Mouse (Mus musculus) hindbrain, embryonic 11.5 days (tissue): ENCODE measurements around the gene Gcc2. TPM values are rescaled to one million over a fixed set of nuclear protein-coding genes. Genes with fewer than 3 reads are reported as not detected.

Experiments used
- ATAC-seq: fragments of 200-750 bp; cut with Nextera tagmentation; 2 replicates; pipeline ENCODE4 v1.8.0; 2017; ENCODE audit warnings: mild to moderate bottlenecking, moderate TSS enrichment, moderate library complexity; ENCODE audit not compliant: low FRiP score
- DNase-seq: peaks from one replicate; pipeline ENCODE4 v3.0.0-alpha.2; 2015; ENCODE audit warnings: low spot score
- H3K27ac ChIP-seq: fragments of 300-500 bp; sonication (generic); 2 replicates; pipeline ENCODE4 v1.5.1; 2014; ENCODE audit warnings: mild to moderate bottlenecking, low read depth, low read length
- H3K27me3 ChIP-seq: fragments of 300-500 bp; sonication (generic); 2 replicates; pipeline ENCODE4 v1.6.1; 2014; ENCODE audit warnings: mild to moderate bottlenecking, low read length, moderate library complexity, mixed read lengths; ENCODE audit not compliant: control insufficient read depth, insufficient read depth
- H3K36me3 ChIP-seq: fragments of 300-500 bp; sonication (generic); 2 replicates; pipeline ENCODE4 v1.6.1; 2014; ENCODE audit warnings: mild to moderate bottlenecking, low read length, moderate library complexity, mixed read lengths; ENCODE audit not compliant: control insufficient read depth, insufficient read depth
- H3K4me1 ChIP-seq: fragments of 300-500 bp; sonication (generic); replicated peaks from 2 replicates; pipeline ENCODE4 v1.6.1; 2014; ENCODE audit warnings: low read length, mixed read lengths; ENCODE audit not compliant: control insufficient read depth, insufficient read depth
- H3K4me2 ChIP-seq: fragments of 300-500 bp; sonication (generic); replicated peaks from 2 replicates; pipeline ENCODE4 v1.6.1; 2014; ENCODE audit warnings: mild to moderate bottlenecking, low read depth, low read length
- H3K4me3 ChIP-seq: fragments of 300-500 bp; sonication (generic); 2 replicates; pipeline ENCODE4 v1.5.1; 2014; ENCODE audit warnings: low read depth, low read length
- H3K9ac ChIP-seq: fragments of 300-500 bp; sonication (generic); 2 replicates; pipeline ENCODE4 v1.6.1; 2014; ENCODE audit warnings: low read depth, low read length
- H3K9me3 ChIP-seq: fragments of 300-500 bp; sonication (generic); 2 replicates; pipeline ENCODE4 v1.6.1; 2016; ENCODE audit warnings: low read length; ENCODE audit not compliant: control insufficient read depth
- WGBS: fragments of 180-500 bp; shearing (Covaris S2); extraction: QIAGEN DNeasy Blood & Tissue Kit; methylation state at CpG from one replicate; pipeline ENCODE4 v1.1.7; 2014; 5-methylcytosine and 5-hydroxymethylcytosine counted together
- polyA plus RNA-seq: library from polyadenylated mRNA; unstranded; fragments of >200 nt; fragmentation: Nextera tagmentation; extraction: Ambion mirVana; gene quantifications from 2 replicates; pipeline ENCODE4 v1.2.1, GENCODE M21; 2014

Gene Gcc2
- polyA plus RNA-seq, 1 experiment from 2014 or later = 56.1 TPM

DNA sequence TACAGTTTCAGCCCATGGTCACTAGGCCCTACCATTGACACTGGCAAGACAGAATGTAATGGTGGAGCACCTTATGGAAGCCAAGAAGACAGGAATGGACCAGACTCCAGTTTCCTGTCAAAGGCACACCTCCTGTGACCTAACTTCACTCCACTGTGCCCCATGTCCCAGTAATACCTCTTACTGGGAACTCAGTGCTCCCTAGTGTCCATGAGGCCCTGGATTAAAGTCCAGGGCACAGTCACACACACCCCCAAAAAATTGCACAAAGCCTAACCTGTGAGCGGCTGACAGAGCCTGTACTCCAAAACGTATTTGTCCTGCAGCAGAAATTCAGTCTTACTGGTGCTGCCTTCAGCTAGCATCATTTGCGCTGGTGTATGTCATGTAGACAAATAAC is 40.3 kb downstream of the Gcc2 start:
- Histone ChIP-seq H3K4me3 (no peak overlapping the region), H3K9ac (no peak overlapping the region), H3K4me2 (no peak overlapping the region), H3K4me1 (no peaks in the 10 kb centered on the region), H3K9me3 (no peaks in the 10 kb centered on the region), H3K36me3 (peaks cover 4% of the 10 kb centered on the region; the same call in 1 of the 2 replicates), H3K27ac (no peak overlapping the region), H3K27me3 (no peaks in the 10 kb centered on the region)
- DNase-seq = no peak
- 96% methylated on average over 3 of the region's 3 CpGs for WGBS
- no peak for ATAC-seq

DNA sequence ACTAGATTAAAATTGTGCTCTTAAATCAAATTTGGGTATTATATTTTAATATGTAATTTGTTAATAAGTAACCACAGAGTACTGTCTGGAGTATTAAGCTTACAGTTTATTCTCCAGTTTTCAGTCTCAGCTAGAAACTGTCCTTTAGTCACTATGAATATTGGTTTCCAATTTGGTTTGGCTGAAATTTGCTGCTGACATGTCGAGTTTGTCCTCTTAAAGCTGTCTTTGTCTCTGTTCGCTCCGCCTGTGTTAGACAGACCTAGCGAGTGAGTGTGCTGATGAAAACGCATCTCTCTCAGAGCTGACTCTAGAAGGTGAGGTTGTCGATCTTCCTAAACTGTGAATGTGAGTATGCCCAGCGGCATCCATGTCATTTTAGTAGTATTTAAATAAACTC is 49.7 kb downstream of the Gcc2 start:
- Histone ChIP-seq H3K27ac (no peak overlapping the region), H3K9me3 (no peaks in the 10 kb centered on the region), H3K4me2 (no peak overlapping the region), H3K9ac (no peak overlapping the region), H3K4me3 (no peak overlapping the region), H3K4me1 (no peaks in the 10 kb centered on the region), H3K36me3 (no peaks in the 10 kb centered on the region), H3K27me3 (no peaks in the 10 kb centered on the region)
- ATAC-seq (no peak), DNase-seq (no peak)
- 93% methylated on average over 7 of the region's 7 CpGs for WGBS

DNA sequence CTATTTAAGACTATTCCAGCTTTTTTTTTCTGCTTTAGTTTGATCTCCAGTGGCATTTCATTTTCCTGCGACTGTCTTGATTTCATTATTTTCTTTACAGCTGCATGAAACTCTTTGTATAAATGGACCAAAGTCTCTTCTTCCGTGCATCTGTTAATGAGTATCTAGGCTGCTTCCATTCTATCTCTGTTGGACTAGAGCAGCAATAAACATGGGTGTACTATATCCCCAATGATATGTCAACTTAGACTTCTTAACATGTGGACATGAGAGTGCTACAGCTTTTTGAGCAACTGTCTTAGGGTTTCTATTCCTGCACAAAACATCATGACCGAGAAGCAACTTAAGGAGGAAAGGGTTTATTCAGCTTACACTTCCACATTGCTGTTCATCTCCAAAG is 51.6 kb downstream of the Gcc2 start:
- no peaks in the 10 kb centered on the region for H3K4me1 ChIP-seq
- no peaks in the 10 kb centered on the region for H3K27me3 ChIP-seq
- no peak overlapping the region for H3K9ac ChIP-seq
- H3K9me3 ChIP-seq = no peaks in the 10 kb centered on the region
- H3K4me2 ChIP-seq = no peak overlapping the region
- ATAC-seq (no peak), DNase-seq (no peak)
- H3K4me3 ChIP-seq = no peak overlapping the region
- no peak overlapping the region for H3K27ac ChIP-seq
- H3K36me3 ChIP-seq = no peaks in the 10 kb centered on the region
- 91% methylated on average over 3 of the region's 3 CpGs for WGBS

DNA sequence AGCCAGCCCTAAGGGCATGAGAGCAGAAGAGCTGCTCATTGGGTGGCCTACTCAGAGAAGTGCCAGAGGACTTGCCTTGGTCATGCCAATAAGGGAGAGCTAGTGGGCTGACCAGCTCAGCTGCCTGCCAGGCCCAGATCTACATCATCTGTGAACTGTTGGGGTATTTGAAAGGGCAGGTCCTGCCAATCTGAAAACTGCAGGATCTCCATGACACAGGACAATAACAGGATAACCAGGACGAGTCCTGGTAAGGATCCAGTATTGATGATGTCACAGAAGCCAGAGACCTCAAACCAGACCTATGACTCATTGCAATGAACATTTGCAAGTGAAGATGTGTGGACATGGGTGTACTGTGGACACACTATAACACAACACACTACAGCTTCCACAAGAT is 55.5 kb downstream of the Gcc2 start:
- H3K36me3 ChIP-seq = no peaks in the 10 kb centered on the region
- DNase-seq (no peak), ATAC-seq (no peak)
- H3K4me2 ChIP-seq = no peak overlapping the region
- WGBS = 67% methylated on average over 1 of the region's 1 CpGs
- H3K9me3 ChIP-seq = no peaks in the 10 kb centered on the region
- no peaks in the 10 kb centered on the region for H3K27me3 ChIP-seq
- H3K4me1 ChIP-seq = no peaks in the 10 kb centered on the region
- no peak overlapping the region for H3K27ac ChIP-seq
- H3K9ac ChIP-seq = no peak overlapping the region
- no peak overlapping the region for H3K4me3 ChIP-seq

DNA sequence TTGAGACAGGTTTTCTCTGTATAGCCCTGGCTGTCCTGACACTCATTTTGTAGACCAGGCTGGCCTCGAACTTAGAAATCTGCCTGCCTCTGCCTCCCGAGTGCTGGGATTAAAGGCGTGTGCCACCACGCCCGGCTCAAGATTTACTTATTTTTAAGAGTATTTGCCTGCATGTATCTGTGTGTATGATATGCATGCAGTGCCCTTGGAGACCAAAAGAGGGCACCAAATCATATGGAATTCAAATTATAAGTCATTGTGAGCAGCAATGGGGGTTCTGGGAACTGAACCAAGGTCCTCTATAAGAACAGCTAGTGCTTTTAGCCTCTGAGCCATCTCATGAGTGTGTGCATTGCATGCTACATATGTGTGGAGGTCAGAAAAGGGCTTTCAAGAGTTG is 57.6 kb downstream of the Gcc2 start:
- no peak for ATAC-seq
- H3K4me1 ChIP-seq = no peaks in the 10 kb centered on the region
- H3K9ac ChIP-seq = no peak overlapping the region
- no peak overlapping the region for H3K4me3 ChIP-seq
- H3K36me3 ChIP-seq = no peaks in the 10 kb centered on the region
- no peak overlapping the region for H3K4me2 ChIP-seq
- H3K9me3 ChIP-seq = no peaks in the 10 kb centered on the region
- no peaks in the 10 kb centered on the region for H3K27me3 ChIP-seq
- 96% methylated on average over 5 of the region's 5 CpGs for whole genome bisulfite sequencing
- DNase-seq = no peak
- H3K27ac ChIP-seq = no peak overlapping the region

DNA sequence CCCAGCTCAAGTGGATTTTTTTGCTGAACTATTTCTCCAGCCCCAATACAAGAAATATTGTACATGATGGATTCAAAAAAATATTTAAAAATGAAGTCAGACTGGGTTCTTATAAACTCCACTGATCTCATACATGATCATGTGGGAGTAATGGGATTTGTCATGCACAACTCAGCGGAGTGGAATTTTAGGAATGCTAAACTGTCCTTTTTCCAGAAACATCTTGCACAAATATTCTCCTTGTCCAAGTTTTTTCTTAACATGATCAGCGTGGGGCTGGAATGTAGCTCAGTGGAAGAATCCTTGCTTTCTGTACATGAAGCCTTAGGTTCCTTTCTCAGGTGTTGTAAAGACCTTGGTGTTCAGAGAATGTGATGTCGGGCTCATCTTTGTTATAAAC is 65.6 kb downstream of the Gcc2 start:
- 88% methylated on average over 3 of the region's 3 CpGs for WGBS
- Histone ChIP-seq H3K27ac (no peak overlapping the region), H3K4me1 (no peaks in the 10 kb centered on the region), H3K36me3 (no peaks in the 10 kb centered on the region), H3K9me3 (no peaks in the 10 kb centered on the region), H3K27me3 (no peaks in the 10 kb centered on the region), H3K9ac (no peak overlapping the region), H3K4me2 (no peak overlapping the region), H3K4me3 (no peak overlapping the region)
- DNase-seq (no peak), ATAC-seq (no peak)

DNA sequence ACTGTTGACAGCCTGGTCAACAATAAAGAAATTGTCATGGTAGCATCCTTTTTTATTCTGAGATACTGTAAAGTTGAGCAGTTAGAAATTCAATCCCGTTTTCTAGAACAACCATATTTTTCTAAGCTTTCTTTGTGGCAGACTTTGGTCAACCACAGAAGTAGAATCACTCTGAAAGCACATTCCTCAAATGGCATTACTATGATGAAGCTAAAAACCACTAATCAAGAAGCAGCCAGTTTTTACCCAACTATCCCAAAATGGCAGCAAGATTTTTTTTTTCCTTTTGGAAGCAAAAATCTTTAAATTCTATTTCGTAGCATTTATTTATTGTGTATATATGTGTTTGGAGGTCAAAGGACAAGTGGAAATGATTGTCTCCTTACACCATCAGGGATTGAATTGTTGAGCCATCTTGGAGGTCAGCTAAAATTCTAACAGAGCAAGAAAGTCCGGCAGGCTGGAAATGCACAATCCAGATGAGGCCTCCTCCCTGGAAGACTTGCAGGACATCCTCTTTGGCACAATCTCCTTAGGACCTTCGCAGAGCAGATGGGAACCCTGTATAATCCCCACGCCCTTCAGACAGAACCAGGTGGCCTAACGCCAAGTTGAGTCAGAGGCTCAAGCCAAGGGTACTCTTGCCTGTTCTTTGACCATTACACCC is 67.2 kb downstream of the Gcc2 start:
- no peak for DNase-seq
- 38% methylated on average over 6 of the region's 6 CpGs for WGBS

DNA sequence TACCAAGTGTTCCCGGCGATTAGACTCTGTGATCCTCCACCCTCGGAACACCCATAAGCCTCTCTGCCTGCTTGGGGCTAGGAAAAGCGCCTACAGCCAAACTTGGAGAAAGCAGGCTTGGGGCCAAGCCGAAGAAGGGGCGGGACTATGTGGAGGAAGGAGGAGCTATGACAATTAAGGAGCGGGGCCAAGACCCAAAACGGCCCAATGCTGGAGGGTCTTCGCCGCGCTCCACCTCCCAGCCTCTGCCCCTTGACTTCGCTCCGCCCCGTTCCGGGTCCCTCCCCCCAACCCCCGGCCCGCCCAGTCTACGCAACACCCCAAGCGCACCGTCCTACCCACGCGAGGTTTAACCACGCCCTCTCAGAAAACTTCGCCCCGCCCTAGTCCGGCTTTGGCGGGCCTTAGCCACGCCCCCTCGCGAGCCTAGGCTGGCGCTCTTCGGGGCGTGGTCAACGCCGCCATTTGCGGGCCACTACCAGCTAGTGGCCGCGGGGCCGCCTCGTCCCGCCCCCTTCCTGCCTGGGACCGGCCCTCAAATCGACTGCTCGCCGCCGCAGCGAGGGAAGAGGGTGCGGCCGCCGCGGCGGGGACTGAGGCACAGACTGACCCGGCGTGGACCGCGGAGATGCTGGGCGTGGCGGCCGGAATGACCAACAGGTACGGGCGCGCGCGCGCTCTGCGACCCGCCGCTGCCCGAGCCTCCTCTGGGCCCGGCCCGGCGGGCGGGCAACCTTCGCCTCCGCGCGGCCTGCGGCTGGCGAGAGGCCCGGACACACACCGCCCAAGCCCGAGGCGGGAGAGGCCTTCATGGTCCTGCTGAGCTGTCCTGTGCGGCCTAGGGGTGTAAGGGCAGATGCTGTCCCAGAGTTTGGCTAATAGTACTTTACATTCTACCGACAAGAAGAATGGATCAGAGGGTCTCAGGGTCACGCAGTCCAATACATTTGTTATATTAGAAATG is 68.0 kb downstream of the Gcc2 start, which contains the start of gene Lims1:
Lims1 (plus strand) TSS at position 439 of the 964 bp plus-strand sequence.
- Histone ChIP-seq H3K27ac (peak within 1 kb of the TSS; percentile 58), H3K27me3 (no peaks in the 10 kb centered on the region), H3K4me3 (peak within 1 kb of the TSS; percentile 71), H3K9ac (peak within 1 kb of the TSS; percentile 80), H3K4me2 (peak within 1 kb of the TSS; percentile 44), H3K9me3 (no peaks in the 10 kb centered on the region), H3K4me1 (no peaks in the 10 kb centered on the region), H3K36me3 (no peaks in the 10 kb centered on the region)
- WGBS = under 1% methylated on average over 56 of the region's 86 CpGs
- DNase-seq (peak; percentile 100), ATAC-seq (peak; percentile 99)

More for the DNA sequence above, 67.2 kb downstream of the Gcc2 start:
- Histone ChIP-seq H3K27ac (peak overlapping the region; percentile 58), H3K4me1 (no peaks in the 10 kb centered on the region), H3K4me3 (peak overlapping the region; percentile 71), H3K27me3 (no peaks in the 10 kb centered on the region), H3K36me3 (no peaks in the 10 kb centered on the region), H3K9ac (peak overlapping the region; percentile 38; the same call in 1 of the 2 replicates), H3K4me2 (peak overlapping the region; percentile 36), H3K9me3 (no peaks in the 10 kb centered on the region)
- ATAC-seq = no peak
